Mouse (Mus musculus) bone marrow macrophage, adult 2 months (primary cell): ENCODE results near the gene Fam222a.

ENCODE experiments used
- CTCF ChIP-seq: IDR thresholded peaks from 2 replicates; pipeline ENCODE4 v1.5.1; 2012; ENCODE audit warnings: low read depth, mild to moderate bottlenecking, low read length, moderate library complexity
- POLR2A ChIP-seq: IDR thresholded peaks from 2 replicates; pipeline ENCODE4 v1.6.1; 2012; ENCODE audit warnings: mild to moderate bottlenecking, low read depth, low read length, borderline replicate concordance

DNA sequence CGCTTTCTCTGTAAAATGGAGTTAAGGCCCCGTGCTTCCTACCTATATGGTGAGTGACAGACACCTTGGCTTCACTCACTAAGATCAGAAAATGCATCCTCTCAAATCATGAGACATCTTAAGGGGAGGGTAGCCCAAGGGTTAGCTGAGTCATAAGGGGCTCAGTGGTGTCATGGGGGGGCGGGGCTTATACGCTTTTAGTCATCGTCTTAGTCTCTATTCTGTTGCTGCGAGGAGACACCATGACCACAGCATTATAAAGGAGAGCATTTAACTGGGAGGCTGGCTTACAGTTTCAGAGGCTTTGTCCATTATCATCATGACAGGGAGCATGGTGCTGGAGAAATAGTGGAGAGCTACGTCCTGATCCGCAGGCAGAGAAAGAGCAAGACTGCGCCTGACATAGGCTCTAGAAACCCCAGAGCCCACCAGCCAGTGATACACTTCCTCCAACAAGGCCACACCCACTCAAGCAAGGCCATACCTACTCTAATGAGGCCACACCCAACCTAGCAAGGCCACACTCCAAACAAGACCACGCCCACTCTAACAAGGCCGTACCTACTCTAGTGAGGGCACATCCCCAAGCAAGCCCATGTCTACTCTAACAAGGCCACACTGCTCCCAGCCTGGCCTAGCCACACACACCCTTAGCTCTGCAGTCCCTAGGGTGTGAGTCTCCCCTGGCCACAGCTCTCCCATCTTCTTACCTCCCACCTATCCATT lies 48.7 kb downstream of the Fam222a start:
- no peak for TF ChIP-seq POLR2A
- no peak for TF ChIP-seq CTCF
